23 mouse cellular contexts compared by ENCODE assay signal in the genomic region with DNA sequence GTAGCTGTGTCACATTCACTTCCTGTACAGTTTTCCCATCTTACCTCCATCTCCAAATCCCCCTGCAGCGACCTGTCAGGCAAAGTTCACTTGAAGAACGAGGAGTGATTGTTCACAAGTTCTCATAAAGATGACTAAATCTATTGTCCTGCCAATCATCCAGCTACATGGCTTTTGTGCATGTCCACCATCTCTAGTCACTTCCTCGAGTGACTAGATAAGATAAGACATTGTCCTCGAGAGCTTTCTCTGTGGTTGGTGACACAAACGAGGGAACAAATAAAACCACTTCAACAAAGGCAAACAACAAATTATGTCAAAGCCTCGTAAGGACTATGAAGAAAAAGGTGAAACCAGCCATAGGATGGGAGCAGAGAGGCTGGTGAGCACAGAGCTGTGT.
DNase-seq lines count a peak whose midpoint lies in the region; ATAC-seq and TF ChIP-seq lines count a peak whose summit lies in the region.
"Had no signal": no experiment of that assay in that cellular context is flagged by ENCODE, and none has a peak within 500 bp of the region (broad histone marks: within the 10 kb centered on the region; RNA-seq: fewer than 3 reads in every experiment).

No protein-coding gene starts in this region.

- no peaks in the 10 kb centered on the region for H3K9me3 ChIP-seq in lung, postnatal 0 days (ENCODE audit: low read length)
- no peaks in the 10 kb centered on the region for H3K9me3 ChIP-seq in MEL (replicated peaks; ENCODE audit: insufficient read depth, low read length)
- H3K9me3 ChIP-seq: embryonic facial prominence, embryonic 13.5 days; embryonic facial prominence, embryonic 15.5 days; forebrain, embryonic 10.5 days; forebrain, embryonic 12.5 days had no signal

- H3K9ac ChIP-seq in lung, postnatal 0 days (replicated peaks; ENCODE audit: low read depth): no peak overlapping the region
- no peak overlapping the region for H3K9ac ChIP-seq in MEL (ENCODE audit: control insufficient read depth, low read depth, low read length, poor library complexity, severe bottlenecking)
- H3K9ac ChIP-seq: embryonic facial prominence, embryonic 13.5 days; embryonic facial prominence, embryonic 15.5 days; forebrain, embryonic 12.5 days had no signal

- H3K4me3 ChIP-seq in lung, postnatal 0 days (ENCODE audit: low read depth, low read length): no peak overlapping the region
- H3K4me3 ChIP-seq in MEL (ENCODE audit: control insufficient read depth in 1 of 2, insufficient read depth in 1 of 2, low read depth in 2 of 2, low read length in 2 of 2): no peak overlapping the region
- H3K4me3 ChIP-seq: embryonic facial prominence, embryonic 13.5 days; embryonic facial prominence, embryonic 15.5 days; erythroblast, embryonic 14.5 days; forebrain, embryonic 10.5 days; forebrain, embryonic 12.5 days had no signal

- no peak for ATAC-seq in lung, postnatal 0 days
- ATAC-seq in megakaryocyte-erythroid progenitor cell, adult 5-6 weeks (replicated peaks; ENCODE audit: low FRiP score, low TSS enrichment, poor library complexity, severe bottlenecking): peak; percentile 22; the same call in 1 of the 2 replicates
- ATAC-seq: activated CD4-positive, CD25-positive, alpha-beta regulatory T cell, adult 4 months; forebrain, embryonic 14.5 days; forebrain, embryonic 16.5 days; Patski had no signal

- 19% methylated on average over 6 of the region's 6 CpGs for WGBS in lung, postnatal 0 days

- no peak; the same call in 1 of the 2 replicates for TF ChIP-seq EP300 in lung, postnatal 0 days (IDR thresholded peaks at IDR 0.05)
- peak; percentile 50 to 62; a peak in 3 of 4 replicates for TF ChIP-seq EP300 in MEL (IDR thresholded peaks at IDR 0.05; ENCODE audit: low read depth in 1 of 2, low read length in 2 of 2)

- TF ChIP-seq CTCF in lung, postnatal 0 days (IDR thresholded peaks at IDR 0.05): no peak
- TF ChIP-seq CTCF in MEL (IDR thresholded peaks at IDR 0.05 in 2 of 3, conservative IDR thresholded peaks at IDR 0.05 in 1 of 3; ENCODE audit: control insufficient read depth in 1 of 3, insufficient read depth in 1 of 3, low read depth in 2 of 3, low read length in 3 of 3, poor library complexity in 1 of 3, severe bottlenecking in 1 of 3): no peak

- H3K27ac ChIP-seq in lung, postnatal 0 days (ENCODE audit: low read length): no peak overlapping the region
- no peak overlapping the region for H3K27ac ChIP-seq in MEL (ENCODE audit: control insufficient read depth, low read depth, low read length)
- H3K27ac ChIP-seq: embryonic facial prominence, embryonic 13.5 days; embryonic facial prominence, embryonic 15.5 days; forebrain, embryonic 10.5 days; forebrain, embryonic 12.5 days had no signal

- no peaks in the 10 kb centered on the region for H3K79me2 ChIP-seq in MEL (ENCODE audit: control insufficient read depth, insufficient read depth, low read length, poor library complexity)

- no peak overlapping the region for H3K4me2 ChIP-seq in lung, postnatal 0 days (replicated peaks; ENCODE audit: low read depth, low read length)
- H3K4me2 ChIP-seq: embryonic facial prominence, embryonic 13.5 days; embryonic facial prominence, embryonic 15.5 days; forebrain, embryonic 12.5 days had no signal

- no peak for TF ChIP-seq POLR2A in MEL (IDR thresholded peaks at IDR 0.05; ENCODE audit: control insufficient read depth in 1 of 2, insufficient read depth in 1 of 2, low read depth in 1 of 2, low read length in 2 of 2, poor library complexity in 1 of 2)

- DNase-seq in lung, postnatal 0 days (ENCODE audit: low spot score): peak; percentile 25
- DNase-seq in lung, adult 18-20 months: no peak
- DNase-seq in MEL (ENCODE audit: low read depth, low spot score) (peak; percentile 58), liver (no peak)
- DNase-seq in embryo, embryonic 11 days: no peak
- DNase-seq: adrenal gland, adult 8-10 months; adrenal gland, postnatal 14 days; adrenal gland, postnatal 36 days; cerebellum, adult 11-12 months; cerebellum, adult 2 months; cerebellum, adult 9-10 months; cerebellum, postnatal 10 days; cerebellum, postnatal 25 days had no signal

- H3K36me3 ChIP-seq in lung, postnatal 0 days (ENCODE audit: insufficient read depth, low read length): no peaks in the 10 kb centered on the region
- H3K36me3 ChIP-seq in MEL (ENCODE audit: control insufficient read depth in 1 of 2, insufficient read depth in 2 of 2, low read length in 2 of 2): peaks cover 0 to 7% of the 10 kb centered on the region in 2 experiments; a peak in 2 of 4 replicates
- H3K36me3 ChIP-seq: embryonic facial prominence, embryonic 13.5 days; embryonic facial prominence, embryonic 15.5 days; forebrain, embryonic 10.5 days; forebrain, embryonic 12.5 days had no signal

- TF ChIP-seq RAD21 in MEL (IDR thresholded peaks at IDR 0.05; ENCODE audit: low read depth, low read length): no peak

- no peaks in the 10 kb centered on the region for H3K27me3 ChIP-seq in lung, postnatal 0 days (replicated peaks; ENCODE audit: insufficient read depth, low read length)
- no peaks in the 10 kb centered on the region for H3K27me3 ChIP-seq in MEL (ENCODE audit: control insufficient read depth in 1 of 2, insufficient read depth in 2 of 2, low read length in 2 of 2)
- H3K27me3 ChIP-seq: embryonic facial prominence, embryonic 13.5 days; embryonic facial prominence, embryonic 15.5 days; forebrain, embryonic 12.5 days; Patski had no signal

- no peaks in the 10 kb centered on the region for H3K4me1 ChIP-seq in lung, postnatal 0 days (ENCODE audit: insufficient read depth, low read depth, low read length)
- H3K4me1 ChIP-seq in MEL (ENCODE audit: control insufficient read depth in 1 of 2, insufficient read depth in 2 of 2, low read length in 2 of 2): peaks cover 0 to 8% of the 10 kb centered on the region in 2 experiments; a peak in 2 of 4 replicates
- H3K4me1 ChIP-seq: embryonic facial prominence, embryonic 13.5 days; embryonic facial prominence, embryonic 15.5 days; forebrain, embryonic 10.5 days; forebrain, embryonic 12.5 days had no signal

TF ChIP-seq in MEL, 35 proteins besides CTCF, POLR2A, EP300 and RAD21:
- no peak for TF ChIP-seq ZC3H11A (IDR thresholded peaks at IDR 0.05; ENCODE audit: low read depth, low read length)
- peak; percentile 84 for TF ChIP-seq GATA1 (IDR thresholded peaks at IDR 0.05; ENCODE audit: low read depth, low read length)
- 0 out of 2 replicates have a peak, but pooled peaks have one; percentile 29 for TF ChIP-seq RCOR1 (IDR thresholded peaks at IDR 0.05; ENCODE audit: low read depth, low read length)
- no peak for TF ChIP-seq ZMIZ1 (IDR thresholded peaks at IDR 0.05; ENCODE audit: low read depth, low read length)
- 0 out of 2 replicates have a peak, but pooled peaks have one; percentile 14 for TF ChIP-seq TCF12 (IDR thresholded peaks at IDR 0.05; ENCODE audit: low read depth, low read length)
- TF ChIP-seq SIN3A (IDR thresholded peaks at IDR 0.05; ENCODE audit: low read length): no peak
- TF ChIP-seq ETS1 (IDR thresholded peaks at IDR 0.05; ENCODE audit: low read depth, low read length): peak; percentile 25; the same call in 1 of the 2 replicates

Comparison
In these comparisons a context has a peak if more than half of its experiments do, and no peak if none do; other contexts are left out.
1. DNase-seq: peak in lung, postnatal 0 days (single experiment) and MEL (single experiment); none in lung, adult 18-20 months (0 of 2), liver (single experiment) and embryo, embryonic 11 days (single experiment).